Comparison of ENCODE assay signal across 1 mouse cellular context in the genomic region with DNA sequence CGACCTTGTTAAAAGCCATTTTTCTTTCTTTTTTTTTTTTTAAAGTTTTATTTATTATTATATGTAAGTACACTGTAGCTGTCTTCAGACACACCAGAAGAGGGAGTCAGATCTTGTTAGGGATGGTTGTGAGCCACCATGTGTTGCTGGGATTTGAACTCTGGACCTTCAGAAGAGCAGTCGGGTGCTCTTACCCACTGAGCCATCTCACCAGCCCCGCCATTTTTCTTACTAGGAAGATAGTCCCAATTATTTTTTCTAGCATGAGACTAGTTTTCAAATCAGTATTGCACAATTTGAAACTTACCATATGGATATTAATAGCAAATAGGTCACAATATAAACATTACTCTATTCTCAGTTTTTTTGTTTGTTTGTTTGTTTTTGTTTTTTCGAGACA.
TF ChIP-seq lines count a peak whose summit lies in the region.

No protein-coding gene starts in this region.

TF ChIP-seq in MEL, 35 proteins besides CTCF, POLR2A, EP300 and RAD21:
- peak; percentile 87 for TF ChIP-seq TBP (IDR thresholded peaks at IDR 0.05; ENCODE audit: low read depth, low read length)
